Mouse (Mus musculus): ENCODE measurements around the gene Zfp638. TPM values are rescaled to one million over a fixed set of nuclear protein-coding genes. Genes with fewer than 3 reads are reported as not detected.
A peak's percentile ranks its signal among the peaks of the same experiment; 100 is the strongest.
"Not testable (repeated sequence)": the region's sequence is repeated elsewhere in the genome, so short reads cannot be mapped to it uniquely, and the experiment has no call there.

The Zfp638 gene
- 28.2 and 48.0 TPM in 2 replicates for polyA plus RNA-seq (2012; ENCODE audit: insufficient read depth, insufficient read length, missing spikeins)

- no peaks in the 10 kb centered on the region for H3K4me1 ChIP-seq (ENCODE audit: control insufficient read depth, insufficient read depth, insufficient read length, low read length)
- H3K4me3 ChIP-seq (ENCODE audit: insufficient read depth, low read depth, low read length): peak within 1 kb of the TSS; percentile 67
Measured at GRCm38 (mm10) chr6:83866954-83867597, at the start of gene Zfp638. TSS of gene Zfp638 (plus strand) at chr6:83867109.

GRCm38 (mm10) chr6:83818996-83819395 lies 47.9 kb upstream of the Zfp638 start:
- Histone ChIP-seq H3K4me1 (ENCODE audit: control insufficient read depth, insufficient read depth, insufficient read length, low read length) (no peaks in the 10 kb centered on the region), H3K4me3 (ENCODE audit: insufficient read depth, low read depth, low read length) (no peak overlapping the region), H3K27ac (replicated peaks; ENCODE audit: low read depth, low read length) (no peak overlapping the region)

More at GRCm38 (mm10) chr6:83866954-83867597, at the start of gene Zfp638:
- no peak within 1 kb of the TSS for H3K27ac ChIP-seq (replicated peaks; ENCODE audit: low read depth, low read length)

GRCm38 (mm10) chr6:83820727-83821515 lies 46.0 kb upstream of the Zfp638 start:
- Histone ChIP-seq H3K27ac (replicated peaks; ENCODE audit: low read depth, low read length) (no peak overlapping the region), H3K4me3 (ENCODE audit: insufficient read depth, low read depth, low read length) (no peak overlapping the region)

GRCm38 (mm10) chr6:83821856-83822255 lies 45.1 kb upstream of the Zfp638 start:
- no peak overlapping the region for H3K27ac ChIP-seq (replicated peaks; ENCODE audit: low read depth, low read length)
- H3K4me1 ChIP-seq (ENCODE audit: control insufficient read depth, insufficient read depth, insufficient read length, low read length): peaks cover 2% of the 10 kb centered on the region; the same call in 1 of the 2 replicates
- H3K4me3 ChIP-seq (ENCODE audit: insufficient read depth, low read depth, low read length): no peak overlapping the region

More at GRCm38 (mm10) chr6:83820727-83821515, 46.0 kb upstream of the Zfp638 start:
- H3K4me1 ChIP-seq (ENCODE audit: control insufficient read depth, insufficient read depth, insufficient read length, low read length): peaks cover 2% of the 10 kb centered on the region; the same call in 1 of the 2 replicates

GRCm38 (mm10) chr6:83830941-83831605 lies 35.8 kb upstream of the Zfp638 start:
- Histone ChIP-seq H3K4me1 (ENCODE audit: control insufficient read depth, insufficient read depth, insufficient read length, low read length) (no peaks in the 10 kb centered on the region), H3K27ac (replicated peaks; ENCODE audit: low read depth, low read length) (no peak overlapping the region), H3K4me3 (ENCODE audit: insufficient read depth, low read depth, low read length) (peak overlapping the region; percentile 71)

GRCm38 (mm10) chr6:83831606-83832123 lies 35.2 kb upstream of the Zfp638 start, which contains the start of gene Paip2b:
TSS of gene Paip2b (minus strand) at chr6:83831741.
- Histone ChIP-seq H3K4me3 (ENCODE audit: insufficient read depth, low read depth, low read length) (peak within 1 kb of the TSS; percentile 71), H3K4me1 (ENCODE audit: control insufficient read depth, insufficient read depth, insufficient read length, low read length) (no peaks in the 10 kb centered on the region), H3K27ac (replicated peaks; ENCODE audit: low read depth, low read length) (peak within 1 kb of the TSS; percentile 3; the same call in 1 of the 2 replicates)

GRCm38 (mm10) chr6:83832393-83832792 lies 34.5 kb upstream of the Zfp638 start:
- Histone ChIP-seq H3K27ac (replicated peaks; ENCODE audit: low read depth, low read length) (peak overlapping the region; percentile 3; the same call in 1 of the 2 replicates), H3K4me3 (ENCODE audit: insufficient read depth, low read depth, low read length) (peak overlapping the region; percentile 18; the same call in 1 of the 2 replicates)
- not testable (repeated sequence) for H3K4me1 ChIP-seq (ENCODE audit: control insufficient read depth, insufficient read depth, insufficient read length, low read length)

- Histone ChIP-seq H3K27ac (replicated peaks; ENCODE audit: low read depth, low read length) (no peak overlapping the region), H3K4me3 (ENCODE audit: insufficient read depth, low read depth, low read length) (no peak overlapping the region), H3K4me1 (ENCODE audit: control insufficient read depth, insufficient read depth, insufficient read length, low read length) (no peaks in the 10 kb centered on the region)
Measured at GRCm38 (mm10) chr6:83836826-83837225, 30.1 kb upstream of the Zfp638 start.

- H3K4me1 ChIP-seq (ENCODE audit: control insufficient read depth, insufficient read depth, insufficient read length, low read length): no peaks in the 10 kb centered on the region
- H3K27ac ChIP-seq (replicated peaks; ENCODE audit: low read depth, low read length): no peak overlapping the region
- no peak overlapping the region for H3K4me3 ChIP-seq (ENCODE audit: insufficient read depth, low read depth, low read length)
Measured at GRCm38 (mm10) chr6:83838046-83838445, 28.9 kb upstream of the Zfp638 start.

- Histone ChIP-seq H3K4me3 (ENCODE audit: insufficient read depth, low read depth, low read length) (no peak overlapping the region), H3K4me1 (ENCODE audit: control insufficient read depth, insufficient read depth, insufficient read length, low read length) (no peaks in the 10 kb centered on the region), H3K27ac (replicated peaks; ENCODE audit: low read depth, low read length) (no peak overlapping the region)
Measured at GRCm38 (mm10) chr6:83840086-83840485, 26.8 kb upstream of the Zfp638 start.

- Histone ChIP-seq H3K4me3 (ENCODE audit: insufficient read depth, low read depth, low read length) (no peak overlapping the region), H3K27ac (replicated peaks; ENCODE audit: low read depth, low read length) (no peak overlapping the region), H3K4me1 (ENCODE audit: control insufficient read depth, insufficient read depth, insufficient read length, low read length) (no peaks in the 10 kb centered on the region)
Measured at GRCm38 (mm10) chr6:83844913-83845312, 22.0 kb upstream of the Zfp638 start.

- Histone ChIP-seq H3K27ac (replicated peaks; ENCODE audit: low read depth, low read length) (no peak overlapping the region), H3K4me3 (ENCODE audit: insufficient read depth, low read depth, low read length) (no peak overlapping the region), H3K4me1 (ENCODE audit: control insufficient read depth, insufficient read depth, insufficient read length, low read length) (no peaks in the 10 kb centered on the region)
Measured at GRCm38 (mm10) chr6:83846141-83846540, 20.8 kb upstream of the Zfp638 start.

- H3K4me1 ChIP-seq (ENCODE audit: control insufficient read depth, insufficient read depth, insufficient read length, low read length): no peaks in the 10 kb centered on the region
- H3K4me3 ChIP-seq (ENCODE audit: insufficient read depth, low read depth, low read length): no peak overlapping the region
- H3K27ac ChIP-seq (replicated peaks; ENCODE audit: low read depth, low read length): no peak overlapping the region
Measured at GRCm38 (mm10) chr6:83849446-83849845, 17.5 kb upstream of the Zfp638 start.

GRCm38 (mm10) chr6:83857476-83857875 lies 9.4 kb upstream of the Zfp638 start:
- no peak overlapping the region for H3K27ac ChIP-seq (replicated peaks; ENCODE audit: low read depth, low read length)
- no peaks in the 10 kb centered on the region for H3K4me1 ChIP-seq (ENCODE audit: control insufficient read depth, insufficient read depth, insufficient read length, low read length)
- no peak overlapping the region for H3K4me3 ChIP-seq (ENCODE audit: insufficient read depth, low read depth, low read length)

- no peak overlapping the region for H3K4me3 ChIP-seq (ENCODE audit: insufficient read depth, low read depth, low read length)
- H3K27ac ChIP-seq (replicated peaks; ENCODE audit: low read depth, low read length): no peak overlapping the region
- no peaks in the 10 kb centered on the region for H3K4me1 ChIP-seq (ENCODE audit: control insufficient read depth, insufficient read depth, insufficient read length, low read length)
Measured at GRCm38 (mm10) chr6:83860033-83860432, 6.9 kb upstream of the Zfp638 start.
